8 mouse cellular contexts compared by ENCODE assay signal in genomic region chr4:135179077-135179481, GRCm38 (mm10). TPM values are rescaled to one million over a fixed set of nuclear protein-coding genes. Genes with fewer than 3 reads are reported as not detected.
DNase-seq lines count a peak whose midpoint lies in the region; ATAC-seq and TF ChIP-seq lines count a peak whose summit lies in the region.

No protein-coding gene starts in this region.

- TF ChIP-seq EP300 in MEL (IDR thresholded peaks at IDR 0.05; ENCODE audit: low read depth in 1 of 2, low read length in 2 of 2) = no peak

- H3K4me3 ChIP-seq in hindbrain, postnatal 0 days (ENCODE audit: low read length) = no peak overlapping the region
- H3K4me3 ChIP-seq in hindbrain, embryonic 12.5 days = no peak overlapping the region
- H3K4me3 ChIP-seq in MEL (ENCODE audit: control insufficient read depth in 1 of 2, insufficient read depth in 1 of 2, low read depth in 2 of 2, low read length in 2 of 2) = no peak overlapping the region
- H3K4me3 ChIP-seq in limb, embryonic 13.5 days = no peak overlapping the region

- no peak for TF ChIP-seq POLR2A in MEL (IDR thresholded peaks at IDR 0.05; ENCODE audit: control insufficient read depth in 1 of 2, insufficient read depth in 1 of 2, low read depth in 1 of 2, low read length in 2 of 2, poor library complexity in 1 of 2)

- TF ChIP-seq CTCF in hindbrain, postnatal 0 days (IDR thresholded peaks at IDR 0.05; ENCODE audit: low read depth) = peak; percentile 71
- peak; percentile 29 to 72 (median 33) for TF ChIP-seq CTCF in MEL (IDR thresholded peaks at IDR 0.05 in 2 of 3, conservative IDR thresholded peaks at IDR 0.05 in 1 of 3; ENCODE audit: control insufficient read depth in 1 of 3, insufficient read depth in 1 of 3, low read depth in 2 of 3, low read length in 3 of 3, poor library complexity in 1 of 3, severe bottlenecking in 1 of 3)

- ATAC-seq in hindbrain, postnatal 0 days = no peak
- ATAC-seq in hindbrain, embryonic 12.5 days (ENCODE audit: low FRiP score) = no peak
- ATAC-seq in limb, embryonic 13.5 days (ENCODE audit: low FRiP score, low read depth) = no peak

- no peaks in the 10 kb centered on the region for H3K79me2 ChIP-seq in MEL (ENCODE audit: control insufficient read depth, insufficient read depth, low read length, poor library complexity)

- H3K9me3 ChIP-seq in hindbrain, postnatal 0 days (ENCODE audit: low read length) = no peaks in the 10 kb centered on the region
- no peaks in the 10 kb centered on the region for H3K9me3 ChIP-seq in hindbrain, embryonic 12.5 days (replicated peaks)
- no peaks in the 10 kb centered on the region for H3K9me3 ChIP-seq in MEL (replicated peaks; ENCODE audit: insufficient read depth, low read length)
- H3K9me3 ChIP-seq in limb, embryonic 13.5 days = no peaks in the 10 kb centered on the region

- H3K27ac ChIP-seq in hindbrain, postnatal 0 days = no peak overlapping the region
- no peak overlapping the region for H3K27ac ChIP-seq in hindbrain, embryonic 12.5 days
- H3K27ac ChIP-seq in MEL (ENCODE audit: control insufficient read depth, low read depth, low read length) = no peak overlapping the region
- peak overlapping the region; percentile 40; the same call in 1 of the 2 replicates for H3K27ac ChIP-seq in limb, embryonic 13.5 days

- 35% methylated on average over 5 of the region's 5 CpGs for WGBS in hindbrain, postnatal 0 days
- WGBS in hindbrain, embryonic 12.5 days = 17% methylated on average over 5 of the region's 5 CpGs
- 23% methylated on average over 5 of the region's 5 CpGs for WGBS in limb, embryonic 13.5 days

- H3K36me3 ChIP-seq in hindbrain, postnatal 0 days (ENCODE audit: insufficient read depth, low read length) = no peaks in the 10 kb centered on the region
- H3K36me3 ChIP-seq in hindbrain, embryonic 12.5 days = no peaks in the 10 kb centered on the region
- H3K36me3 ChIP-seq in MEL (ENCODE audit: control insufficient read depth in 1 of 2, insufficient read depth in 2 of 2, low read length in 2 of 2) = peaks cover 0 to 12% of the 10 kb centered on the region in 2 experiments; a peak in 2 of 4 replicates
- H3K36me3 ChIP-seq in limb, embryonic 13.5 days = no peaks in the 10 kb centered on the region

- no peak overlapping the region for H3K9ac ChIP-seq in hindbrain, postnatal 0 days (replicated peaks; ENCODE audit: low read length)
- H3K9ac ChIP-seq in hindbrain, embryonic 12.5 days = no peak overlapping the region
- no peak overlapping the region for H3K9ac ChIP-seq in MEL (ENCODE audit: control insufficient read depth, low read depth, low read length, poor library complexity, severe bottlenecking)
- H3K9ac ChIP-seq in limb, embryonic 13.5 days = no peak overlapping the region

- no peaks in the 10 kb centered on the region for H3K27me3 ChIP-seq in hindbrain, postnatal 0 days (ENCODE audit: insufficient read depth, low read length)
- H3K27me3 ChIP-seq in hindbrain, embryonic 12.5 days = peaks cover 38% of the 10 kb centered on the region
- H3K27me3 ChIP-seq in MEL (ENCODE audit: control insufficient read depth in 1 of 2, insufficient read depth in 2 of 2, low read length in 2 of 2) = no peaks in the 10 kb centered on the region
- H3K27me3 ChIP-seq in limb, embryonic 13.5 days = peaks cover 45% of the 10 kb centered on the region

- TF ChIP-seq RAD21 in MEL (IDR thresholded peaks at IDR 0.05; ENCODE audit: low read depth, low read length) = no peak

- no peak for DNase-seq in hindbrain, postnatal 0 days (ENCODE audit: low spot score)
- DNase-seq in 416B (ENCODE audit: low read depth) (peak; percentile 65), MEL (ENCODE audit: low read depth, low spot score) (peak; percentile 47), MN1 (ENCODE audit: low spot score) (no peak)
- peak; percentile 70 for DNase-seq in testis, postnatal 10 days (ENCODE audit: low spot score)
- DNase-seq in cerebellum, adult 11-12 months = no peak

- H3K4me2 ChIP-seq in hindbrain, postnatal 0 days (ENCODE audit: low read depth, low read length) = no peak overlapping the region
- H3K4me2 ChIP-seq in hindbrain, embryonic 12.5 days (replicated peaks) = no peak overlapping the region
- 0 out of 2 replicates have a peak overlapping the region, but pooled peaks have one; percentile 7 for H3K4me2 ChIP-seq in limb, embryonic 13.5 days (replicated peaks)

- peaks cover 7% of the 10 kb centered on the region; the same call in 1 of the 2 replicates for H3K4me1 ChIP-seq in hindbrain, postnatal 0 days (ENCODE audit: insufficient read depth, low read length)
- peaks cover 10% of the 10 kb centered on the region for H3K4me1 ChIP-seq in hindbrain, embryonic 12.5 days
- peaks cover 7 to 19% of the 10 kb centered on the region in 2 experiments for H3K4me1 ChIP-seq in MEL (ENCODE audit: control insufficient read depth in 1 of 2, insufficient read depth in 2 of 2, low read length in 2 of 2)
- peaks cover 36% of the 10 kb centered on the region for H3K4me1 ChIP-seq in limb, embryonic 13.5 days

TF ChIP-seq in MEL, 35 proteins besides CTCF, POLR2A, EP300 and RAD21:
- TF ChIP-seq ETS1 (IDR thresholded peaks at IDR 0.05; ENCODE audit: low read depth, low read length) = no peak
- peak; percentile 24; the same call in 1 of the 2 replicates for TF ChIP-seq USF1 (IDR thresholded peaks at IDR 0.05; ENCODE audit: low read depth, low read length)

RNA-seq across cellular contexts. Expression of gene Runx3, which starts 58.6 kb away (rescaled TPM):
- not detected in 2 replicates for total RNA-seq in hindbrain, postnatal 0 days (2014; rRNA removed)
- polyA plus RNA-seq in hindbrain, postnatal 0 days (2015; fragmentation: Nextera tagmentation; extraction: Ambion mirVana) = not detected in 2 replicates
- 0.19 and 0.29 TPM in 2 replicates for polyA plus RNA-seq in hindbrain, embryonic 12.5 days (2016; fragmentation: Nextera tagmentation; extraction: Ambion mirVana)
- 3.7 and 4.3 TPM in 2 replicates for total RNA-seq in MEL (2012; rRNA removed)
- 10 to 100 TPM in 1 of 2 experiments, not detected in 1; 29.2 TPM for polyA plus RNA-seq in MEL (2012; ENCODE audit: insufficient read depth in 1 of 2, insufficient read length in 2 of 2, low read depth in 1 of 2, low replicate concordance in 2 of 2, missing spikeins in 1 of 2)
- 3.7 and 4.6 TPM in 2 replicates for polyA plus RNA-seq in limb, embryonic 13.5 days (2015; fragmentation: Nextera tagmentation; extraction: Ambion mirVana)

Comparison
In these comparisons a context has a peak if more than half of its experiments do, and no peak if none do; other contexts are left out.
1. DNase-seq: peak in 416B (single experiment), MEL (single experiment) and testis, postnatal 10 days (single experiment); none in hindbrain, postnatal 0 days (single experiment), MN1 (single experiment) and cerebellum, adult 11-12 months (single experiment).